Mouse (Mus musculus): ENCODE results near the gene Gzmk.

Gzmk gene

GRCm38 (mm10) chr13:113203146-113203545 is 22.6 kb downstream of the Gzmk start:
- no peak for DNase-seq (ENCODE audit: low spot score)

GRCm38 (mm10) chr13:113202184-113202583 is 23.5 kb downstream of the Gzmk start:
- no peak for DNase-seq (ENCODE audit: low spot score)

GRCm38 (mm10) chr13:113201631-113202030 is 24.1 kb downstream of the Gzmk start:
- DNase-seq (ENCODE audit: low spot score): no peak

GRCm38 (mm10) chr13:113200726-113201125 is 25.0 kb downstream of the Gzmk start:
- DNase-seq (ENCODE audit: low spot score): no peak

GRCm38 (mm10) chr13:113199331-113199730 is 26.4 kb downstream of the Gzmk start:
- DNase-seq (ENCODE audit: low spot score): no peak

GRCm38 (mm10) chr13:113197872-113198502 is 27.7 kb downstream of the Gzmk start:
- no peak for DNase-seq (ENCODE audit: low spot score)

GRCm38 (mm10) chr13:113196808-113197674 is 28.7 kb downstream of the Gzmk start:
- DNase-seq (ENCODE audit: low spot score): no peak

GRCm38 (mm10) chr13:113183720-113184119 is 42.0 kb downstream of the Gzmk start:
- no peak for DNase-seq (ENCODE audit: low spot score)

GRCm38 (mm10) chr13:113183310-113183709 is 42.4 kb downstream of the Gzmk start:
- no peak for DNase-seq (ENCODE audit: low spot score)

GRCm38 (mm10) chr13:113174162-113174561 is 51.5 kb downstream of the Gzmk start:
- no peak for DNase-seq (ENCODE audit: low spot score)

GRCm38 (mm10) chr13:113170256-113170655 is 55.5 kb downstream of the Gzmk start:
- DNase-seq (ENCODE audit: low spot score): no peak

- DNase-seq (ENCODE audit: low spot score): no peak
Measured at GRCm38 (mm10) chr13:113168018-113168534, 57.6 kb downstream of the Gzmk start.

- no peak for DNase-seq (ENCODE audit: low spot score)
Measured at GRCm38 (mm10) chr13:113164252-113165005, 61.3 kb downstream of the Gzmk start.

- DNase-seq (ENCODE audit: low spot score): no peak
Measured at GRCm38 (mm10) chr13:113151556-113151955, 74.2 kb downstream of the Gzmk start.

GRCm38 (mm10) chr13:113139597-113139996 is 86.1 kb downstream of the Gzmk start:
- no peak for DNase-seq (ENCODE audit: low spot score)

- no peak for DNase-seq (ENCODE audit: low spot score)
Measured at GRCm38 (mm10) chr13:113129974-113130373, 95.7 kb downstream of the Gzmk start.

All from testis, postnatal 10 days (tissue).